Mouse (Mus musculus) CH12F3 (cell line): ENCODE measurements around the gene Gpr183.

Source experiments
- in situ Hi-C: fragments of 300-500 bp; cut with MboI; formaldehyde crosslinking; loops from 2 replicates; pipeline ENCODE4 v1.14.3; 2020; ENCODE audit warnings: low sequenced_read_pairs

Gene Gpr183

DNA sequence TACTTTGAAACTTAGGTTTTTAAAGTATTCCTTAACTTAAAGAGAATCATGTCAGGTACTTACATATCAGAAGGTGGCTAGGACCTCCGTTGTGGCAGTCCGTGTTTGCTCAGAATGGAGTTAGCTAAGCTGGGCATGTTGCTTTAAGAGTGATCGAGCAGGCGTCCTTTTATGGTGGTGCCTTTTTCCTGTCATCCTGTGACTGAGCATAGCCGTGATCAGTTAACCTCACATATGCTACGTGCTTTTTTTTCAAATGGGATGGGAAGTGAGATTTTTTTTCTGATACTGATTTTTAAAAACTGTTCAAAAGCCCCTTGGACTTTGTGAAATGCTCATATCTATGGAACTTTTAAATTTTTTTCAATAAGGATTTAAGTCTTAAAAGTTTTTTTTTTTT is at the start of gene Gpr183:
Gene Gpr183 (minus strand): TSS at position 206 of the 400 bp plus-strand sequence.
- in situ Hi-C loops: no loop called here

DNA sequence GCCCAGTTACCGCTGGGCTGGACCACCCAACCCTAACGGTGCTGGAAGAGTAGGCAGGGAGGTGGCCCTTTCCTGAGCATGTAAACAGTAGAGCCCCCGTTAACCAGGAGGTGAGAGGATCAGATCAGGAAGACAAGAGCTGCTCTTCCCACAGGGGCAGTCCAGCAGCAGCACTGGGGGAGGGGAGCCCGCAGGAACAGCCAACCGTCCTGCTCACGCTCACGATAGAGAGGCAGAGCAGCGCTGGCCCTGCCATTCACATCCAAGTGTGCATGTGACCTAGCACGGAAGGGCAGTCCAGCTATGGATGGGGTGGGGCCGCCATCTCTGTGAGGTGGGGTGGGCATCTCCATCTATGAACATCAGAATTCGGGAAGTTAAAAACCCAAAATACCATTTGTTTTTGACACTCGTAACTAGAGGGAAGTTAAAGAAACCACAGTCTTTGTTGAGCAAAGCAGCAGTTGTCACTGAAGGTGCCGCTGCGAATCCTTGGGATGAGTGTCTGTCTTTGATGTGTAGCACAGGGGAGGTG is 48.5 kb upstream of the Gpr183 start:
- in situ Hi-C loops: no loop called here

DNA sequence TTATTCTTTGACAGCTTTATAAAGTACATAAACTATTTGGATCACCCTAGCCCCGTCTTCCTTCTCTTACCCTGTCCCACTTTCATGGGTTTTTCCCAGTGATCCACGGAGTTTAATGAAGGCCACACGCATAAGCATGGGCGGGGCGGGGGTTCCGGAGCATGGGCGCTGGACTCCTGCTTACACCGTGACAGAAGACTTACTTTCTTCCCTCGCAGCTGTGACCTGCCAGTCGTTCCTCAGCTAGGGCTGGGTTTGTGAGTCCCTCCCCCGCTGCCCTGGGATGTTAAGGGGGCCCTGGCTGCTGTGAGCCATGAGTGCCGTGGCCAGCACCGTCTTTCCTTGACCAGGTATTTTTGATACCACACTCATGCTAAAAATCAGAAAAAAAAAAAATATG is 47.8 kb upstream of the Gpr183 start:
- in situ Hi-C loops: no loop called here

DNA sequence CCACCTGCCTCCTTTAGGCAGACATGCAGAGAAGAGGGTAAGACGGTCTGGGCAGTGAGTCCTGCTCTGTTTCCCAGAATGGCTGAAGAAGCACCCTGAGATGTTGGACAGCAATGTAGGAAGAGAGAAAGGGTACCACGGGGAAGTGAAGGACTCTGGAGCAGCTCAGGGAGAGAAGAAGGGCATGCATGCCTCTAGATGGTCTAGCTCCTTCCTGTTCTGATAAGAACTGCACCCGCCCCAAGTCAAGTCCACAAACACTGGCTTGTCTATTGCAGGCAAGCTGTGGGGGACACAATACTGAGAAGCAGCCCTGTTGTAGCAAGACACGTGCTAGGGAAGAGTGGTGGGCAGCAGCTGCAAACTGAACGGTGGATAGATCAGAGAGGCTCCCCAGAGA is 47.2 kb upstream of the Gpr183 start:
- in situ Hi-C loops: no loop called here

DNA sequence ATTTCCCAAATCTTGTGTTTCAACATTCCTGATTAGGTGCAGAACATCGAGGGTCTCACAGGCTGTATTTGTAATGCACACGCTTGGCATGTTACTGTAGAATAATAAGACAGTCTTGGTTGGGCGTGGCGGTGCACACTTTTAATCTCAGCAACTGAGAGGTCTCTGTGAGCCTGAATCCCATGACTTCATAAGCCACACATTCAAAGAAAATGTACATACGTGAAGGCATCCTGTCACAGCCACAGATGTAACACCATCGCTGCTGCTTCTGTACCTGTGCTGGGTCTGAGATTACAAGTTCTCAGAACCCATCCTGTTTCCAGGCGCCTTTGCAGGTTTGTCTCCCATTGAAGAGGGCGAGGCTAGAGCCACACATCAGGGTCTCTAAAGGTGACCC is 46.8 kb upstream of the Gpr183 start:
- in situ Hi-C loops: no loop called here

DNA sequence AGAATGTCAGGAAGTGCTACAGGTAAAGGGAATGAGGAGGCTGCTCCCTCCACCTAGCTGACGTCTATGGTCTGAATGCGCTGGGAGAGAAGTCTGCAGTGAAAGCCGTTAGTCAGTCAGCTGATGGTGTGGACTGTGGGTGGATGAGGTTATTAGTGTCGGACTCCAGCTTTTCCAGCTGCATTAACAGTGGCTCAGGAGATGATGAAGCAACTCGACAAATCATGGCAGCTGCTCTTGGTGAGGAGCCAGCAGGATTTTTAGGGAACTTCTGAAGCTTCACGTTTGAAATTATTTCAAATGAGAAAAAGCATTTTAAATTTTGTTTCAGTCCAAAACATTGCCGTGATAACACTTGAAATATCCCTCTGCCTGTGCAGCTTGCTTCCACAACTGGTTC is 45.3 kb upstream of the Gpr183 start:
- in situ Hi-C loops: no loop called here

DNA sequence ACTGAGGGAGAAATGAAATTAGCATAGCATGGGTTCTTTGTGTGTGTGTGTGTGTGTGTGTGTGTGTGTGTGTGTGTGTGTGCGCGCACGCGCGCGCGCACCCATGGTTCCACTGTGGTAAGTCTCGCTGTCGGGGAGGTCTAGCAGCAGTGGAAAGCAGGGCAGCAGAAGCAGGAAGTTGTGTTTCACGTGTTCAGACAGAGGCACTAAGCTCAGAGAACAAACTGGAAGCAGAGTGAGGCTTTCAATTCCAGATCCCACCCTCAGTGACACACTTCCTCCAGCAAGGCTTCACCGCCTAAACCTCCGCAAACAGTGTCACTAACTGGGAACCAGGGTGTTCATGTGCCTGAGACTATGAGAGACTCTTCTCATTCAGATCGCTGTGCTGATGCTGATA is 44.5 kb upstream of the Gpr183 start:
- in situ Hi-C loops: no loop called here

DNA sequence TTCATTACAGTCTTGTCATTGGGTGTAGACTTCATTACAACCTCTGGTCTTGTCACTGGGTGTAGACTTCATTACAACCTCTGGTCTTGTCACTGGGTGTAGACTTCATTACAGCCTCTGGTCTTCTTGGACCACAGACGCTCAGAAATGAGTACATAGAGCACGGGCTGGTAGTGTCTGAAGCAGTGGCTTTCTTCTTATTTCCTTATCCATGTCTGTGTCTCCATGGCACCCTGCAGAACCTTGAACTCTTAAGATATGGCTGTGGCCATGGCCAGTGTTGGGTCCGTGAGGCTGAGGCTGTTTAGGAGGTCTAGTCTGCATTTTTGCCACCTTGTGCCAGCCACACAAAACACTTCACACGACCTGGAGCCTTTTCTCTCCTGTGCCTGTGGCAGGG is 43.3 kb upstream of the Gpr183 start:
- in situ Hi-C loops: no loop called here

DNA sequence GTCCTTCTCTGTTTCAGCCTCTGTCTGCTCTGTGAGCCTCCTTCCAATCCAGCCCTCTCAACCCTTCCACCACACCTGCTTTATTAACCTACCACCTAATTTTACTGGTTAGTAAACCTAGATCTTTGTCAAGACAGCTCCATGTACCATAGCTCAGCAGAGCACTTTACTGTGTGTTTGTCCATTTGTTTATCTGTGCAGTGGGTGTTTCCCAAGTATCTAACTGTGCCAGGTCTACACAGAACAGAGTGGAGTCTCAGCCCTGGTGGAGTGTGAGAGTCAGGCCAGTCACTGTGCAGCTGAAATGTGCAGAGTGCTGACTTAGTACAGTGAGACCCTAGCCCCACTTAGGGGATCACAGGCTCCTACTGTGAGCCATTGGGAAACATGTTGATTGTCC is 38.8 kb upstream of the Gpr183 start:
- in situ Hi-C loops: no loop called here

DNA sequence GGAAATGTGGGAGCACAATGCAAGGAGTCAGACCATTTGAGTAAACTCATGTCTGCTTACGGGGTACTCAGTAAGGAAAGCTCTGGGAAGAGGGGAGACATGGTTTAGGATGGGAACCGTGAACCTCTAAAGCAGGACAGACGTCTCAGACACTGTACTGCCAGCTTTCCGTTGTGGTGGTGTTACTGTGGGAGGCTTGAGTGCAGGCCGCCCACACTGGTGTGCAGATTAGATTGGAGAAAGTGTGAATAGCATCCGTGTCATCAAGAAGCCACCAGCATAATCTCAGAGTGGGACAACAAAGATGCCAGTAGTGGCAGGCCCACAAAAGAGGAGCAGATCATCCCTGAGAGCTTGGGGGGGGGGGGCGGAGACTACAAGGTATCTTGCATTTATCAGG is 37.2 kb upstream of the Gpr183 start:
- in situ Hi-C loops: no loop called here

DNA sequence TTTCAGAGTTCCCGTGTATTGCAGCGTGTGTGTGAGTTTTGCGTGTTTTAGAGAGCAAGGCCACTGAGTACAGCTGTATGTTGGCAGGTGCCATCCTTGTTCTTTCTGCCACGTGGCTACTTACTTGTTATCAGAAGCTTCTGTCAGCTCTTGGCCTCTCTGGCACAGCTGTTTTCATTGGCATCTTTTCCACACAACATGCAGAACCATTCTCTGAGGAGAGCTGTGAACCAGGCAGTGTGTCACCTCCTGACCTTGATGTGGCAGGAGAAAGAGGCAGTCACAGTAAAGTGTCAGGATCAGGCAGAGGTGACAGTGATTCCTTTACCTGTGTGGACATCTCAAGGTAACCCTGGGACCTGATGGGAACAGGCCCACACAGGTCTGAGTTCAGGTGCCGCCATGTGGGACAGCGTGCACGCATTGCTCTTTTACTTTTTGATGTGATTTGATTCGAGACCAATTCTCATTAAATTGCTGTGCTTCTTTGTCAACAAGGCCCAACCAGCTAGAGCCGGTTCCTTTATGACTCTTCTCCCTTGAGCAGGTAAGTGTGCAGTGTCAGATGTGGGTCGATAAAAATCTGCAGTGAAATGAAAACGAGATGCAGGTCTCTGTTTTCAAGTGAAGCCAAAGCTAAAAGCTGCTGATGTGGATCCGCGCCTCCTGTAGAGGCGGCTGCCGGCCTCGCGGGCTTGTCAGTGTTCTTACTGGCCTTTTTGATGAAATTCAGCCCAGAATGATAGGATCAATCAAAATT is 35.5 kb upstream of the Gpr183 start:
- in situ Hi-C loops: no loop called here

DNA sequence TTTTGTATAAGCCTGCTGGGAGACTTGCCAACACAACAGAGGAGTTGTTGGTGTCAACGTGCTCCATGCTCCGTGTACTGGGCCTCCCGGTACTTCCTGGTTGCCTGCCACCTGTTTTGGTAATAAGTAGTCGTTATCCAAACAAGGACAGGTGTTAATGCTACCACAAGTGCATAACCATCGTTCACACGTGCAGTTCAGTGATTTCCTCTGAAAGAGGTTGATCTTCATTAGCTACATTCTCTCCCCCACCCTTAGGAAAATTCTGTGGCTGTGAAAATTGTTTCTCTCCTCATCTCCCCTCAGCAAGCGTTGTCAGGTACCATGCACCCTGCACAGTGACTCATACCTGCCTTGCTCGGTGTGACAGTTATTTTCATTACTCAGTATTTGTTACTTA is 34.5 kb upstream of the Gpr183 start:
- in situ Hi-C loops: no loop called here

DNA sequence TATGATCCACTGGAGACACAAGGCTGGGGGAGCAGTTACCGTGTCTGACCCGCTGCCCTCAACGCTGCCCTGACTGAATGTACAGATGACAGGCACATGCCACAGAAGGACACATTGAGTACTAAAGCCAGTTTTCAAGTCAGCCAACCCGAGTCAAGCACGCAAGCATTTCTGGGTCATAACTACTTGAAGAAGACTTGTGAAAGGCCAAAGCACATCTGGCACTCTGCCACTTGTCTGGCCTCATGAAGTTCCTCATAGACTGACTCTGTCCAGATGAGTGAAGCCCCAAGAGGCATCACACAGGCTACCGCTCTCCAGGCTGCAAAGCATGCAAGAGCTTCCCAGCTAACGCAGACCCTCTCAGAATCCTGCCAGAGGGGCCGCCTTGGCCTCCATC is 31.8 kb upstream of the Gpr183 start:
- in situ Hi-C loops: no loop called here

DNA sequence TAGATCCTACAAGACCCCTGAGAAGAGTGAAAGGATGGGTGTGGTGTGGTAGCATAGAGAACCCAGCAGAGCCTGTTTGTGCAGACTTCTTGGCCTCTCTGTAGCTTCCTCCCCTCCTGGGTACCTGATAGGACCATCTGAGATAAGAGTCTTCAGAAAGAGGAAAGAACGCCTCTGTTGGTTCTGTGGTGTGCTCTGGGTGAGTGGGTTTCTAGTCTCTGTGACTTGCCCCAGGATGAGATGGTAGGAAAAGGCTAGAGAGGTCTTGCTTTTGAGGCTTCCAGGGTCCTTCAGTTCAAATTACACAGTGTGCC is 30.5 kb upstream of the Gpr183 start:
- in situ Hi-C loops: no loop called here

DNA sequence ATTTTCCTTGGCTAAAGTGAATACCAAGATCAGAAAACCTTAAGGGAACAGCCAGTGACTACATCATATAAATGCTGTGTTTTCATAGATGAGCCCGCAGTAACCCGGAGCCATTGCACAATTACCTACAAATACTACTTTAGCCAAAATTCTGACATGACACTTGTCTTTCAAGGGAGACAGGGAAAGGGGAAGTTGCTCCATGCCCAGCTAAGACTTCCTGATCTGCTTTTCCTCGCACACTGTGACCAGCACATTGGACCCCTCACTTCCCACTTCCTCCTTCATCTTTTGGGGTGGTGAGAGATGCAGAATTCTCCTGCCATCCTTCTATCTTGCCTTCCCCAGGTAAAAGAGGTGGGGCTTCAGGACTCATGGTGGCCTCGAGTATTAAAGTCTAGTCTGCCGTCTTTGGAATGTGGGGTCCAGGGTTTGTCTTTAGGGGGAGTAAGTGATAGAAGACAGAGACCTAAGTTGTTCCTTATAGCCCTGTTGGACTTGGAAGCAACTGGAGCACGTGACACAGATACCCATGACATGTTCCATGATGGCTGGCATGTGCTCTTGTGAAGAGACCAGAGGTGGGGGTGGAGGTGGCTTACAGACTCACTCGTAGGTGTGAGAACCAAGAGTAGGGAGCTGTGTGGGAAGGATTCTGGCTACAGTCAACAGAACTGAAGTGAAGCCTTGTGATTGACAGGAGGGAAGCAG is 30.0 kb upstream of the Gpr183 start:
- in situ Hi-C loops: no loop called here

DNA sequence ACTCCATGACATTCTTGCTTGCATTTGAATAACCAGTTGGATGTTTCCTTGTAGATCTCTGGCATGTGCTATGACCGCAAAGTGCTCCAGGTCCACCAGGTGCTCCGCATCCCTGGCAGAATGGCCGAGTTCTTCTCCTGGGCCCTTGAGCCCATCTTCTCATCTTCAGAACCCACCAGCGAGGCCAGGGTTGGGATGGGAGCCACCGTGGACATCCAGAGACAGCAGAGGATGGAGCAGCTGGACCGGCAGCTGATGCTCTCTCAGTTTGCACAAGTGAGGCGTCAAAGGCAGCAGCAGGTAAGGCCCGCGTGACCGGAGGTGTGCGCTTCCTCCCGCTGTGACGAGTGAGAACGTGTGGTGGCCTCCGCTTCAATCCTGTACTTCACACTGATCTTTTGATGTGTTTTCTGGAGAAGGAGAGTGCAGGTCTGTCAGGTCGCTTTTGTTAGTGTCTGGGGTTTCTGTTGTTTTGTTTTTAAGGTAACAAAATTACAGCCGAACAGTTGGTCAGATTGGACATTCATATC is 29.2 kb upstream of the Gpr183 start:
- in situ Hi-C loops: no loop called here

DNA sequence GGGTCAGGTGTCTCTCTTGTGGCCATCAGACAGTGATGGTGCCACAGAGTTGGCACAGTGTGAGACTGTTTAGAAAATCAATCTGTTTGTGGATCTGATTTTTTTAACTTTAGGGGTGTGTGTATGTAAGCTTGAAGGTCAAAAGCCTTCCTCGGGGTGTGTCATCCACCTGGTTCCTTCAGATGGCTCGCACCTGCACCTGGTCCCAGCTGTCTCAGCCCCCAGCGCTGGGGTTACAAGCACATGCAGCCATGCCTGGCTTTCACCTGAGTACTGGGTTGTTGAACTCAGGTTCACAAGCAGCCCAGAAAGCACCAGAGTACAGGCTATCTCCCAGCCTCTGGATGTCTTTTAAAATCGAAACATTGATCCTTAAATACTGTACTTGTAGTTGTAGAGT is 28.6 kb upstream of the Gpr183 start:
- in situ Hi-C loops: no loop called here

DNA sequence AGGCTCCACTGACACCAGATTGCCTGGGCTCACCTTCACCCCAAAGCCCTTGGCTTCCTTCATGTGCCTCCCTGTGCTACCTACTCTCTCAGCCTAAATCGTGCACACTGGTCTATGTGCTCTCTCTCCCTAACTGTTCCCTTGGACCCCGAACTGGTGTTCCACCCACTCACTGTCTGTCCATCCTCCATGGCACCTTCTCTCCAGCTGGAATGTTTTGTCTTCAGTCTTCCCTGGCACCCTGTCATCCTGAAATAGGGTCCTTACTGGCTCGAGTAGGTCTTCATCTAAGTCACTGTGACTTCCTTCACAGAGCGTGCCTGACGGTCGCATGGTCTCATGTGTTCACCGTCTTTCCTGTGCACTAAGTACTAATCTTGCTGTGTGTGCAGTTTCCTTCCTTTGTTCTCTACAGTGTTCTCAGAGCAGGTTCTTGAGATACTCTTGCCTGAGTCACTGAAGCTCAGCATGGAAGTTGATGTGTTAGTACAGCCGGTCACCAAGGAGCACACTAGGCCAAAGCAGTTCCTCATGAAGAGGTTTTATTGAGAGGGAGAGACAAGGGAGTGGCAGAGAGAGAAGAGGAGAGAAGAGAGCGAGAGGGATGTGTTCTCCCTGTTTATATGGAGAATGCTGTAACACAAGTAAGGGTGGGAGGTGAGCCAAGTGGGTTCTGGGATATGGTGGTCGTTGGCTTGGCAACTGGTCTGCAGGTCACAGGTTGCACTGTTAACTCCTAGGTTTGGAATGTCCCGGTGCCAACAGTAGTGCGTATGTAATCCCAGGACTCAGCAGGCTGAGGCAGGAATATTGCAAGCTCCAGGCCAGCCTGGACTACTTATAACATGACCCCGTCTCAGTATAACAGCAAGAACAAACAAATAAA is 27.6 kb upstream of the Gpr183 start:
- in situ Hi-C loops: no loop called here

DNA sequence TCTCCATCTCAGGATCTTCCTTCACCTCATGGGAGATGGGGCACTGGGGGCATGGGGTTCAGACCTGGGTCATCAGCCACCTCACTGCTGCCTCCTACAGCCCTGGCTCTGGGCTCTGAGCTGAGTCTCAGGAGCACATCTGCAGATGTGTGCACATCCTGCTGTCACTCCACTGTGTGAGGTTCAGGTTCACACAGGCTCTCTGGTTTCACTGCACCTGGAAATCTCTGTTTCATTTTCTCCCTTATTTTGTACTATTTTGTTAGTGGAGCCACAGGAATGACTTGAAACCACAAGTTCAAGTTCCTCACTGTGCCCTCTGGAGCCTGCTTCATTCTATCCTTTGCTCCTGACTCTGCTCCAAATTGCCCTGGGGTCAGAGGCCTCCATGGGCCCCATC is 26.9 kb upstream of the Gpr183 start:
- in situ Hi-C loops: no loop called here

DNA sequence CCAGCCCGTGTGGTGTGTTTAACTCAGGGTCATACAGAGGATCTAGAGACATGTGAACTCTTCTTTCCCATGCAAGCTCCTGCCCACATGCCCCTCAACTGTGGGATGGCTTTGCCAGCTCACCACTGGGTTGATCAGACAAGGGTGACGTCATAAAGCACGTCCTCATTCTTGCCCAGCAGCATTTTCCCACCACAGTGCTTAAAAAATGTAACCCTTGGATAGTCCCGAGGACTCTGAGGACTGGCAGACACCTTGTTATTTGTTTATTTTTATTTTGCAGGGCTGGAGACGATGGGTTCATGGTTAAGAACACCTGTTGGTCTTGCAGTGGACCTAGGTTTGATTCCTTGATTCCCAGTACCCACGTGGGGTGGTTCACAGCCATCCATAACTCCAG is 25.9 kb upstream of the Gpr183 start:
- in situ Hi-C loops: no loop called here

DNA sequence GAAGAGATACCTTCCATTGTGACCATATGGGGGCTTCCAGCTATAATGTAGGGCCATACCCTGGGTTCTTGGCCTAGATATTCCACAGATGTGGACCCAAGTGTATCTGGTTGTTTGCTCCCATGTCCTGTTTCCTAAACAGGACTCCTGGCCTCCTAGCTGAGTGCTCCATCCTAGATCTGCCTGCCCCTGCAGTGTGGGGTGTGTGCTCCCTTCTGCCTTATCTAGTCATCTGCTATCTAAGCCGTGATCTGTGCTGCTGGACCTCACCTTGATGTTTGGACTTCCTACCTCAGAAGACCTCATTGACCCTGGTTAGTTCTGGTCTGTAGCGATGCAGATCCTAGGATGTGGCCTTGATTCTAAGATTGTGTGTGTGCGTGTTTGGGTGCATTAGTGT is 24.9 kb upstream of the Gpr183 start:
- in situ Hi-C loops: no loop called here
